Mouse (Mus musculus) forebrain, embryonic 11.5 days (tissue): ENCODE results near the gene Gm6176. TPM values are rescaled to one million over a fixed set of nuclear protein-coding genes. Genes with fewer than 3 reads are reported as not detected.
"Not testable (repeated sequence)": the region's sequence is repeated elsewhere in the genome, so short reads cannot be mapped to it uniquely, and the experiment has no call there.

Experiments used
- ATAC-seq: fragments of 200-750 bp; cut with Nextera tagmentation; replicated peaks from 2 replicates; pipeline ENCODE4 v1.8.0; 2017; ENCODE audit warnings: moderate TSS enrichment; ENCODE audit not compliant: low FRiP score
- DNase-seq: peaks from one replicate; pipeline ENCODE4 v3.0.0-alpha.2; 2017; ENCODE audit warnings: low spot score
- H3K27ac ChIP-seq: fragments of 300-500 bp; sonication (generic); 2 replicates; pipeline ENCODE4 v1.5.1; 2014; ENCODE audit warnings: low read depth, low read length
- H3K27me3 ChIP-seq: fragments of 300-500 bp; sonication (generic); 2 replicates; pipeline ENCODE4 v1.6.1; 2014; ENCODE audit warnings: mild to moderate bottlenecking, low read length, mixed read lengths; ENCODE audit not compliant: control insufficient read depth, insufficient read depth
- H3K36me3 ChIP-seq: fragments of 300-500 bp; sonication (generic); 2 replicates; pipeline ENCODE4 v1.6.1; 2014; ENCODE audit warnings: mild to moderate bottlenecking, low read length, moderate library complexity, mixed read lengths; ENCODE audit not compliant: control insufficient read depth, insufficient read depth
- H3K4me1 ChIP-seq: fragments of 300-500 bp; sonication (generic); replicated peaks from 2 replicates; pipeline ENCODE4 v1.6.1; 2014; ENCODE audit warnings: low read length, mixed read lengths; ENCODE audit not compliant: control insufficient read depth, insufficient read depth
- H3K4me2 ChIP-seq: fragments of 300-500 bp; sonication (generic); 2 replicates; pipeline ENCODE4 v1.6.1; 2014; ENCODE audit warnings: low read depth, mild to moderate bottlenecking, low read length, moderate library complexity, mixed read lengths; ENCODE audit not compliant: severe bottlenecking
- H3K4me3 ChIP-seq: fragments of 300-500 bp; sonication (generic); 2 replicates; pipeline ENCODE4 v1.5.1; 2014; ENCODE audit warnings: low read depth, low read length
- H3K9ac ChIP-seq: fragments of 300-500 bp; sonication (generic); 2 replicates; pipeline ENCODE4 v1.6.1; 2014; ENCODE audit warnings: low read length
- H3K9me3 ChIP-seq: fragments of 300-500 bp; sonication (generic); 2 replicates; pipeline ENCODE4 v1.6.1; 2016; ENCODE audit warnings: low read length, mixed read lengths; ENCODE audit not compliant: control insufficient read depth
- WGBS: fragments of 180-500 bp; shearing (Covaris S2); extraction: QIAGEN DNeasy Blood & Tissue Kit; methylation state at CpG from one replicate; pipeline ENCODE4 v1.1.7; 2014; 5-methylcytosine and 5-hydroxymethylcytosine counted together
- polyA plus RNA-seq: library from polyadenylated mRNA; unstranded; fragments of >200 nt; fragmentation: Nextera tagmentation; extraction: Ambion mirVana; gene quantifications from 2 replicates; pipeline ENCODE4 v1.2.1, GENCODE M21; 2014

Gm6176 gene
- not detected in 2 replicates for polyA plus RNA-seq

DNA sequence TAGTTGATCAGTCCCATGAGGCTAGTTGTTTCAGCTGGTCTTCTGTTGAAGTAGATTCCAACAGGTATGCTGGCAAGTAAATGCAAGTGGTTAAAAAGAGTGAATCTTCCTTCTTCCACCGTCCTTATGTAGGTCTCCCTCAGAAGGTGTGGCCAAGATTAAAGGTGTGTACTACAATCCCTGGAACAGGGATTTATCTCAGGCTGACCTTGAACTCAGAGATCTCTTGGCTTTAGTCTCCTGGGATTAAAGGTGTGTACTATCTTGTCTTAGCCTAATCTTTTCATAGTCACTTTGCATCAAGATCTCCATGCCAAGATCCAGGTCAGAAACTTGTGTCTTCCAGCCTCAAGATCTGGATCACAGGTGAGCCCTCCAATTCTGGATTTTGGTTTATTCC is at the start of gene Gm6176:
Gene Gm6176 (minus strand): TSS at position 101 of the 400 bp plus-strand sequence.
- H3K27me3 ChIP-seq, H3K4me2 ChIP-seq, H3K36me3 ChIP-seq, ATAC-seq, H3K9me3 ChIP-seq, H3K27ac ChIP-seq, H3K9ac ChIP-seq, H3K4me1 ChIP-seq, H3K4me3 ChIP-seq, DNase-seq: not testable (repeated sequence)
- WGBS, result no CpG with 5 or more reads among the region's 1 CpGs

DNA sequence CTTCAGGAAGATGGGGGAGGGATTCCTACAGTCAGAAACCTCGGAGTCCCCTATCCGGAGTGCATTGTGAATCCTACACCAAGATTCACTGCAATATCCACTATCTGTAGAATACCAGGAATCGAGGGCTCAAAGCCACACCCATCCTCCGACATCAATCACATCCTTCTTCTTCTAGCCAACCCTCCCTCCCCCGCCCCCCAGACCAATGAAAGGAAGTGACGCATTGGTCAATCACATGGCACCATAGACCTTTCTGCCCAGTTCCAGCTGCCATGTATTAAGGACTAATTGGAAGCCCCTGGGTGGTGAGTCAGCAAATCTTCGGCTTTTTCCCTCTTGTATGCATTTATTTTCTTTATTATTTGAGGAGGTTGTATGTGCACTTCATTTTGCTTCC is 12.7 kb upstream of the Gm6176 start, which contains the start of gene Vmn1r139:
Gene Vmn1r139 (plus strand): TSS at position 301 of the 400 bp plus-strand sequence.
- not testable (repeated sequence) for DNase-seq, H3K4me1 ChIP-seq, H3K4me2 ChIP-seq, H3K36me3 ChIP-seq, H3K27me3 ChIP-seq, ATAC-seq, H3K4me3 ChIP-seq, H3K9me3 ChIP-seq, H3K9ac ChIP-seq, H3K27ac ChIP-seq
- no CpG with 5 or more reads among the region's 7 CpGs for WGBS

DNA sequence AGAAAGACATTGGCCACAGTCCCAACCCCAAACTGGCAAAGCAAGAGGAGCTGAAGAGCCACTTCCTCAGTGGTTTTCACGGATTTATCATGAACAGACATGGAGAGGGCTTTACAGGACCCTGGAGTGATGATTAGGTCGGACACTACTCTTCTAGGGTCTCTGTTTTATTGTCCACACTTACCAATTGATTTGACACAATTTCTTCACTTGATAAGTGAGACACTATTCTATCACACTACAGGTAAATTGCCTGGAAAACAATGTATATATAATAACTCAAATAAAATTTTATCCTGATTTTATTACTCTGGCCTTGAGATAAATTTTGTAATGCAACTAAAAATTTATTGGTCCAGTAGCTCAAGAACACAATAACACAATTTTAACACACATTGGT is 27.3 kb downstream of the Gm6176 start, which contains the start of gene Vmn1r138:
Gene Vmn1r138 (minus strand): TSS at position 101 of the 400 bp plus-strand sequence.
- not testable (repeated sequence) for H3K4me2 ChIP-seq, H3K4me3 ChIP-seq, H3K9me3 ChIP-seq, H3K9ac ChIP-seq, H3K4me1 ChIP-seq, H3K36me3 ChIP-seq, H3K27ac ChIP-seq, DNase-seq, ATAC-seq, H3K27me3 ChIP-seq
- WGBS, result no CpG with 5 or more reads among the region's 2 CpGs

Other genes with a start within 250 kb of the Gm6176 start
- not detected in 2 replicates for gene Vmn1r135, start 224.0 kb downstream of the Gm6176 start, polyA plus RNA-seq
- gene Gm5725, start 212.0 kb downstream of the Gm6176 start, polyA plus RNA-seq, result not detected in 2 replicates
- not detected in 2 replicates for gene Gm5891, start 135.0 kb downstream of the Gm6176 start, polyA plus RNA-seq
- not detected in 2 replicates for gene Vmn1r137, start 61.7 kb downstream of the Gm6176 start, polyA plus RNA-seq
- gene Vmn1r138, start 27.4 kb downstream of the Gm6176 start, polyA plus RNA-seq, result not detected in 2 replicates
- not detected in 2 replicates for gene Vmn1r139, start 12.8 kb upstream of the Gm6176 start, polyA plus RNA-seq
- gene Gm16451, start 61.9 kb upstream of the Gm6176 start, polyA plus RNA-seq, result not detected in 2 replicates
- not detected in 2 replicates for gene Gm10666, start 78.4 kb upstream of the Gm6176 start, polyA plus RNA-seq
- not detected in 2 replicates for gene Vmn1r142, start 107.7 kb upstream of the Gm6176 start, polyA plus RNA-seq
- not detected in 2 replicates for gene Vmn1r143, start 133.1 kb upstream of the Gm6176 start, polyA plus RNA-seq
- gene Gm8653, start 145.0 kb upstream of the Gm6176 start, polyA plus RNA-seq, result not detected in 2 replicates
- not detected in 2 replicates for gene Gm8453, start 173.2 kb upstream of the Gm6176 start, polyA plus RNA-seq